Mouse (Mus musculus): ENCODE data around the gene Zfp865. TPM values are rescaled to one million over a fixed set of nuclear protein-coding genes. Genes with fewer than 3 reads are reported as not detected.
"Not testable (repeated sequence)": the region's sequence is repeated elsewhere in the genome, so short reads cannot be mapped to it uniquely, and the experiment has no call there.

Zfp865 gene
- polyA plus RNA-seq, 1 experiment = 33.1 TPM

DNA sequence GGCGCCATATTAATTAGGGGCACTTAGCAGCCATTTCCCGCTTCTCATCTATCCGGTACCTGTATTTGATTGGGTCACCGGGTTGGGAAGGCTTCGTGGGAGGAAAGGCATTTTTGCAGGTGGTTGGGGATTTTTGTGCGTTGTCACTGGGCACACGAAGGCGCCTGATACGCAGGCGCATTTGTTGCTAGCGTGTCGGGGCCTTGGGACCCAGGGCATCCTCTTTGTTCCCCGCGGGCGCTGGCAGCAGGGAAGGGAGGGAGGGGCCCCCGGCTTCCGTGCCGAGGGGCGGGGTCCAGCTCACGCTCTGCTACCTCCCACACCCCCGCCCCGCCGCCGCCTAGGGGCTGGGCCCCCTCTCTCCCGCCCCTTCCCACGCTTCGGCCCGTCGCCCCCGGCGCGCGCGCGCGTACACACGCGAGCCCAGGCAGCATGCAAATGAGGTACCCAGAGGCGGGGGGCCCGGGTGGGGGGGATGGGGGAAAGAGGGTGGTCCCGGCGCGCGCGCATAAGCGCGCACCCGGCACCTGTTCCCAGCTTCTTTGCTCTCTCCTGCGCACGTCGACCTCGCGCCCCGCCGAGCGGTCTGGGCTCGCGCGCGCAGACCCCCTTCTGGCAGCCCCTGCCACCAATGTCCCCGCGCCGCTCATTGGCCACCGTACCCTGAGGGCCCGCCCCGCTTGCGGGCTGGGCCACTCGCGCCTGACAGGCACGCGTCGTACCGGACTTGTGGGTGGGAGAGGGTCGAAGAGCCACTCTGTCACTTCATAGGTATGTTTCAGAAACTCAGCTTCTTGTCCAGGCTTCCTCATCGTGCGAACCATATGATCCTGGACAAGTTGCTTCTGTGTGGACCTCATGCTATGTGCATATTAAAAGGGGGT is 4.8 kb upstream of the Zfp865 start, which contains the start of gene Gm44973:
TSS of gene Gm44973 (plus strand) at position 379 of the 884 bp plus-strand sequence.
- peak; percentile 89 to 93 for DNase-seq (ENCODE audit: extremely low spot score in 1 of 2, low spot score in 1 of 2)

DNA sequence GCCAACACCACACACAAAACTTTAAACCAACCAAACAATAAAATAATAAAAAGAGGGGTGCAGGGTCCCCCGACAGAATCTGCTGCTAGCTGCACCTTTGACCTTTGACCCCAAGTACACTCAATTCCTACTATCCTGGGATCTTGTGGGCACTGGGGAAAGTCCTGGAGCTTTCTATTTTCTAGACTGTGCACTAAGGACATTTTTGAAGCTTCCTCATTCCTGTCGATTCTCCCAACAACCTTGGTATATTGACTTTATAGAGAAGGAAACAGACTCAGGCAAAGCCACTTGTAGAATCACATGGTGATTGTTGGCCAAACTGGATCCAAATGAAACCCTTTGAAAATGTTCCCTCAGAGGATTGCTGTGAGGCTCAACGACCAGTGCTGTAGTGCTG is 4.1 kb upstream of the Zfp865 start:
- DNase-seq (ENCODE audit: extremely low spot score in 1 of 2, low spot score in 1 of 2) = no peak

DNA sequence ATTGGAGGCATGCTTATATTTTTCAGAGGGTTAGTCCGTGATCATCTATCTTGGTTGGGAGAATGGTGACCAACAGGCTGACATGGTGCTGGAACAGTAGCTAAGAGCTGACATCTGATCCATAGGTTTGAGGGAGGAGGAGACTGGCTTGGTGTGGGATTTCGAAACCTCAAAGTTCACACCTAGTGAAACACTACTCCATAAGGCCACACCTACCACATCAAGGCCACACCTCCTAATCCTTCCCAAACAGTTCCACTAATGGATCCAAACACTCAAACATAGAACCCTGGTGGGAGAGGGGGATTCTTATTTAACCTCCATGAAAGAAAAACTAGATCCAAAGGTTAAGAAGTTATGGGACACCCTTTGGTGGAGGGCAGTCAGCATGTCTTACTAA is 3.3 kb upstream of the Zfp865 start:
- DNase-seq (ENCODE audit: extremely low spot score in 1 of 2, low spot score in 1 of 2) = no peak

DNA sequence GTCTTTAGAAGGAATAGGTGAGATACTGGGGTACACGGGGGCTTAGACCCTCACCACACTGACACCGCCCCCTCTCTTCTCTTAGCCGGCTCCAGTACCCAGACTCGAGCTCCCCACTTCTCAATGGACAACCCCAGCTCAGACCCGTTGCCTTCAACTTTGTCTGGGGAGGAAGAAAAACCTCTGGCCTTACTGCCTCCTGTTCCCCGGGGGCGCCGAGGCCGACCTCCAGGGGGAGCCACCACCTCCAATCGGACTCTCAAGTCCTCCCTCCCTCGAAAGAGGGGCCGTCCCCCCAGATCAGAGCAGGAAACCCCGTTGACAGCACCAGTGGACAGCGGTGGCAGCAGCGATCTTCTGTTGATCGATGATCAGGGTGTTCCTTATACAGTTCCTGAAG is 2.8 kb upstream of the Zfp865 start:
- DNase-seq (ENCODE audit: extremely low spot score in 1 of 2, low spot score in 1 of 2) = no peak

- no peak for DNase-seq (ENCODE audit: extremely low spot score in 1 of 2, low spot score in 1 of 2)
Measured at GRCm38 (mm10) chr7:5017931-5018330, 2.2 kb upstream of the Zfp865 start.

DNA sequence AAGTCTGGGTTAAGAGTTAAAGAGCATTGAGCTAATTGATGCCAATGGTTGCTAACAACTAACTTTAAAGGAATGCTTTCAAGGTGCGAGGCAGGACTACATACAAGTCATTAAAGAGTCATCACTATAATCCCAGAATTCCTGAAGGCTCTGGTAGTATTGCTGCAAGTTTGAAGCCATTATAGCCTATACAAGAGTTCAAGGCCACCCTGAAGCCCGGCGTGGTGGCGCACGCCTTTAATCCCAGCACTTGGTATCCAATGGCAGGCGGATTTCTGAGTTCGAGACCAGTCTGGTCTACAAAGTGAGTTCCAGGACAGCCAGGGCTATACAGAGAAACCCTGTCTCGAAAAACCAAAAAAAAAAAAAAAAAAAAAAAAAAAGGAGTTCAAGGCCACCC is 600 bp upstream of the Zfp865 start:
- not testable (repeated sequence) for DNase-seq (ENCODE audit: extremely low spot score in 1 of 2, low spot score in 1 of 2)

GRCm38 (mm10) chr7:5020685-5021084 is 509 bp downstream of the Zfp865 start:
- DNase-seq (ENCODE audit: extremely low spot score in 1 of 2, low spot score in 1 of 2) = no peak

DNA sequence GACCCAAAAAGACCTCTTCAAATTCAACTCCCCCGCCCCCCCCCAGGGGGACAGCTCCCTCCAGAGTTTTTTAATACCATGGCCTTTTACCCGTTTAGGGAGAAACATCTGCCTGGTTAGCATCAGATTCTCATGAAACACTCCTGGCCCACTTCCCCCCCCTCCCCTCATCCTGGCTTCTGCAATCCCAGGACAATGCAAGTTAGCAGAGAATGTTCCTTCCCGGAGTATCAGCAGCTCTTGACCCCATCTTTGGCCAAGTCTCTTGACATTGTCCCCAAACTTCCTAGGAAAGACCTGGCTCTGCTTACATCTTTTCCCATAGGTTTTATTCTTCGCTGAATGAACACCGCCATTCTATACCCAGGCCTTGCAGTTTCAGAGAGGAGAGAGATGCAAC is 1.0 kb downstream of the Zfp865 start:
- no peak for DNase-seq (ENCODE audit: extremely low spot score in 1 of 2, low spot score in 1 of 2)

GRCm38 (mm10) chr7:5029543-5029942 is 9.4 kb downstream of the Zfp865 start:
- no peak for DNase-seq (ENCODE audit: extremely low spot score in 1 of 2, low spot score in 1 of 2)

DNA sequence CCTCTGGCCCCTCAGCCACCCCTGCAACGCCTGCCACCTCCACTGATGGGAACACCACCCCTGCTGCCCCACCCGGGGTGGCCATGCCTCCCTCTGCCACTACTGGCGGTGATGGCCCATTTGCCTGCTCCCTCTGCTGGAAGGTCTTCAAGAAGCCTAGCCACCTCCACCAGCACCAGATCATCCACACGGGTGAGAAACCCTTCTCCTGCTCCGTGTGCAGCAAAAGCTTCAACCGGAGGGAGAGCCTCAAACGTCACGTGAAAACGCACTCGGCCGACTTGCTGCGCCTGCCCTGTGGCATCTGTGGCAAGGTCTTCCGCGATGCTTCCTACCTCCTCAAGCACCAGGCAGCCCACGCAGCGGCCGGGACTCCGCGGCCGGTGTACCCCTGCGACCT is 9.8 kb downstream of the Zfp865 start:
- DNase-seq (ENCODE audit: extremely low spot score in 1 of 2, low spot score in 1 of 2) = no peak

DNA sequence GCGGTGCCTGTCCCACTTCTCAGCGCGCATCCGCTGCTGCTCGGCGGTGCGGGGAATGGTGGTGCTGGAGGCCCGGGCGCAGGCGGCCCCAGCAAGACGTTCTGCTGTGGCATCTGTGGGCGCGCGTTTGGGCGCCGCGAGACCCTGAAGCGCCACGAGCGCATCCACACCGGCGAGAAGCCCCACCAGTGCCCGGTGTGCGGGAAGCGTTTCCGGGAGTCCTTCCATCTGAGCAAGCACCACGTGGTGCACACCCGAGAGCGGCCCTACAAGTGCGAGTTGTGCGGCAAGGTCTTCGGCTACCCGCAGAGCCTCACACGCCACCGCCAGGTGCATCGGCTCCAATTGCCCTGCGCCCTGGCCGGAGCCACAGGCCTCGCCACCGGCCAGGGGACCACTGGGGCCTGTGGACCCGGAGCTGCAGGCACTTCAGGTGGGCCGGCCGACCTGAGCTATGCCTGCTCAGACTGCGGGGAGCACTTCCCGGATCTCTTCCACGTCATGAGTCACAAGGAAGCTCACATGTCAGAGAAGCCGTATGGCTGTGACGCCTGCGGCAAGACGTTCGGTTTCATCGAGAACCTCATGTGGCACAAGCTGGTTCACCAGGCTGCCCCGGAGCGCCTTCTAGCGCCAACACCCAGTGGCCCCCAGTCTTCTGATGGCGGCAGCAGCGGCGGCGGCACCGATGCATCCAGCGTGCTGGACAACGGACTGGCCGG is 10.5 kb downstream of the Zfp865 start:
- DNase-seq (ENCODE audit: extremely low spot score in 1 of 2, low spot score in 1 of 2) = no peak

GRCm38 (mm10) chr7:5031496-5031895 is 11.3 kb downstream of the Zfp865 start:
- no peak for DNase-seq (ENCODE audit: extremely low spot score in 1 of 2, low spot score in 1 of 2)

DNA sequence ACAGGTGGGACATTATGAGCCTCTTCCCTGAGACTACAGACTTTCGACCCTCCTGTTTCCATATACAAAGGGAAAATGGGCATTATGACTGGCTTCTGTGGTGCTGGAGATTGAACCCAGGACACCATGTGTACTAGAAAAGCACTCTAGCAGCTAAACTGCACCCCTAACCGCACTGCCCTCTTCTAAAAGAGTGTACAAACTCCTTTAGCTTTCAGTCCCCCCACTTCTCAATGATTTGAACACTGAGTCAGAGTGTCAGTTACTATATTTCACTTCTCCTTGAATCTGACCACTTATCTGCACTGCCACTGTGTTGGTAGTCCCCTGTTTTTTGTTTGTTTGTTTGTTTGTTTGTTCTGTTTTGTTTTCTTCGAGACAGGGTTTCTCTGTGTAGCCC is 13.6 kb downstream of the Zfp865 start, which contains the start of gene 4632433K11Rik:
TSS of gene 4632433K11Rik (plus strand) at position 301 of the 400 bp plus-strand sequence.
- no peak for DNase-seq (ENCODE audit: extremely low spot score in 1 of 2, low spot score in 1 of 2)

DNA sequence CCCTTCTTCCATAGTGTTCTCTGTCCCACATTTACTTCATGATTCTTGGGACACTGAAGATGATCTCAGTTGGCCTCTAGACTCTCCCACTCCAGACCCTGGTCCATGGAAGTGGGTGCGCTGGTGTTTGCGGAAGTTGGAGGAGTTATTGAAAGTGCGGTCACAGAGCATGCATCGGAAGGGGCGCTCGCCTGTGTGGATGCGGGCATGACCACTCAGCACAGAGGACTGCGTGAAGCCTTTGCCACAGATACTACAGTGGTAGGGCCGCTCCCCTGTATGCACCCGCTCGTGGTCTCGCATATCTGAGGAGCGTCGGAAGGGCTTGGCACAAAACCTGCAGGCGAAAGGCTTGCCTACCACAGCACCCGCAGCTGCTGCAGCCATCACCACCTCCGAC is 15.5 kb downstream of the Zfp865 start:
- DNase-seq (ENCODE audit: extremely low spot score in 1 of 2, low spot score in 1 of 2) = no peak

GRCm38 (mm10) chr7:5036136-5036535 is 16.0 kb downstream of the Zfp865 start:
- no peak for DNase-seq (ENCODE audit: extremely low spot score in 1 of 2, low spot score in 1 of 2)

DNA sequence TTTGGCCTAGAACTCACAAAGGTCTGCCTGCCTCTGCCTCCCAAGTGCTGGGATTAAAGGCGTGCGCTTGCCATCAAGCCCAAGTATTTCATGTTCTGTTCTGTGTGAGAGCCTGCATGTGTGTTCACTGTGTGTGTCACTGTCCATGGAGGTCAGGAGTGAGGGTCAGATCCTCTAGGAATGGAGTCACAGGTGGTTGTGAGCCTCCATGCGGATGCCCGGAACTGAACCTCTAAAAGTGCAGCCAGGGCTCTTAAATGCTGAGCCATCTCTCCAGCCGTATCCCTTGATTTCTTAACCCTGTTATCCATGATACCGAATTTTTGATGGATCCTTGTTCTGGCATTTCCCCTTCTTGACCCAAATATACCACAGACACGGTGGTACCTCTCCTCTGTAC is 16.9 kb downstream of the Zfp865 start:
- DNase-seq (ENCODE audit: extremely low spot score in 1 of 2, low spot score in 1 of 2) = no peak

GRCm38 (mm10) chr7:5037467-5037866 is 17.3 kb downstream of the Zfp865 start:
- DNase-seq (ENCODE audit: extremely low spot score in 1 of 2, low spot score in 1 of 2) = no peak

GRCm38 (mm10) chr7:5038109-5038732 is 18.0 kb downstream of the Zfp865 start, which contains the start of gene Zfp784:
TSS of gene Zfp784 (minus strand) at chr7:5038446.
- peak; percentile 81 to 90 for DNase-seq (ENCODE audit: extremely low spot score in 1 of 2, low spot score in 1 of 2)

DNA sequence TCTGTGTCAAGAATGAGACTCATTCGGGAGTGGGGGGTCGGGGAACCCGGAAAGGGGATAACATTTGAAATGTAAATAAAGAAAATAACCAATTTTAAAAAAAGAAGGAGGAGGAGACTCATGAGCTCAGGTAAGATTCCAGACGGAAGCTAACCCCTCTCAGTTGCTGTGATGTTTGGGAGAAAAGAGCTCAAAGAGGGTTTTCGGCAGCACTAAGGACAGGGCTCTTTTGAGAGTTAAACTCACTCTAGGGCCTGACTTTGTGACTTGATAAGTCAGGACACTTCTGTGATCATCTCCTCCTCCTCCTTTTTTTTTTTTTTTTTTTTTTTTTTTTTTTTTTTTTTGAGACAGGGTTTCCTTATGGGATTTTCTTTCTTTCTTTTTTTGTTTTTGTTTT is 18.8 kb downstream of the Zfp865 start:
- DNase-seq (ENCODE audit: extremely low spot score in 1 of 2, low spot score in 1 of 2) = no peak

GRCm38 (mm10) chr7:5044981-5045380 is 24.8 kb downstream of the Zfp865 start:
- no peak for DNase-seq (ENCODE audit: extremely low spot score in 1 of 2, low spot score in 1 of 2)

- no peak for DNase-seq (ENCODE audit: extremely low spot score in 1 of 2, low spot score in 1 of 2)
Measured at GRCm38 (mm10) chr7:5046112-5046511, 25.9 kb downstream of the Zfp865 start.
